Mouse (Mus musculus) erythroblast, embryonic 14.5 days (primary cell): Measurements from ENCODE around the gene Cdc27. TPM values are rescaled to one million over a fixed set of nuclear protein-coding genes. Genes with fewer than 3 reads are reported as not detected.

Source experiments
- H3K27me3 ChIP-seq: 2 replicates; pipeline ENCODE4 v1.6.1; 2012; ENCODE audit warnings: inconsistent platforms; ENCODE audit not compliant: control insufficient read depth
- H3K36me3 ChIP-seq: 2 replicates; pipeline ENCODE4 v1.6.1; 2012; ENCODE audit warnings: mild to moderate bottlenecking, inconsistent platforms; ENCODE audit not compliant: control insufficient read depth
- H3K4me1 ChIP-seq: 2 replicates; pipeline ENCODE4 v1.6.1; 2012; ENCODE audit warnings: inconsistent platforms; ENCODE audit not compliant: control insufficient read depth
- H3K4me3 ChIP-seq: replicated peaks from 2 replicates; pipeline ENCODE3; 2012; ENCODE audit warnings: moderate library complexity, mild to moderate bottlenecking, inconsistent platforms
- H3K9me3 ChIP-seq: 2 replicates; pipeline ENCODE4 v1.6.1; 2012; ENCODE audit warnings: low read length, inconsistent platforms, mixed read lengths; ENCODE audit not compliant: control insufficient read depth
- GATA1 ChIP-seq: IDR thresholded peaks from 2 replicates; pipeline ENCODE4 v1.6.1; 2012; ENCODE audit warnings: low read length, inconsistent platforms, mixed read lengths
- TAL1 ChIP-seq: IDR thresholded peaks from 3 replicates; pipeline ENCODE4 v1.6.1; 2012; ENCODE audit warnings: low read length, inconsistent platforms, mixed read lengths
- polyA plus RNA-seq: library from polyadenylated mRNA; stranded (reverse); fragments of >175 nt; gene quantifications from 2 replicates; pipeline ENCODE4 v1.2.3, GENCODE M21; 2012

Cdc27 gene
- 0.48 and 0.69 TPM in 2 replicates for polyA plus RNA-seq

DNA sequence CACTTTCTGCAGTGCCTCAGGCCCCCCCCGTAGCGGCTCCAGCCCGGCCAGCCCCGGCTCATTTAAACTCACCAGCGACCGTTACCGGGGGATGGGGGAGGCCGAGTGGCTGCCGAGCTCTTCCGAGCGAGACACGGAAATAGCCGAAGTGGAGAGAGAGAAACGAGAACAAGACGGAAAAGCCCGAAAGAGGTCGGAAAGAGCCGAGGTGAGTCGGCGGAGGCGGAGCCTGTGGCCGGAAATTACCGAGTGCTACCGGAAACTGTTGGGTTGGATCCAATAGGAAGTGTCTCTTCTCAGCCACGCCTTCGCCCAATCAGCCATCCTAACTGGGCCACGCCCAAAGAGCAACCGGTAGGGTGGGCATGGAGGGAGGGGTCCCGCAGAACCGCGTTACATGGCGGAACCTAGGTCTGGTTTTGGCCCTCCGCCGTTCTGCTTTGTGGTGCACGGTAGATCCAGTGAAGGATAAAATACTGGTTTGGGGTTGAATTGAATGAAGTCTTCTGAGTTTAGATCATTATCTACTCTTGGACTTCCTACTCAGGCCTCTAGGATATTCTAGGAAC is at the start of gene Cdc27, which contains the start of gene Myl4:
Gene Cdc27, minus strand, starts transcription at position 215 of the 569 bp plus-strand sequence.
Gene Myl4, plus strand, starts transcription at position 258 of the 569 bp plus-strand sequence.
- peak within 1 kb of the TSS; percentile 100 for H3K4me3 ChIP-seq
- H3K9me3 ChIP-seq = no peaks in the 10 kb centered on the region
- no peaks in the 10 kb centered on the region for H3K27me3 ChIP-seq
- peaks cover 23% of the 10 kb centered on the region for H3K36me3 ChIP-seq
- H3K4me1 ChIP-seq = peaks cover 42% of the 10 kb centered on the region
- TF ChIP-seq TAL1 (no peak), GATA1 (peak; percentile 63)

DNA sequence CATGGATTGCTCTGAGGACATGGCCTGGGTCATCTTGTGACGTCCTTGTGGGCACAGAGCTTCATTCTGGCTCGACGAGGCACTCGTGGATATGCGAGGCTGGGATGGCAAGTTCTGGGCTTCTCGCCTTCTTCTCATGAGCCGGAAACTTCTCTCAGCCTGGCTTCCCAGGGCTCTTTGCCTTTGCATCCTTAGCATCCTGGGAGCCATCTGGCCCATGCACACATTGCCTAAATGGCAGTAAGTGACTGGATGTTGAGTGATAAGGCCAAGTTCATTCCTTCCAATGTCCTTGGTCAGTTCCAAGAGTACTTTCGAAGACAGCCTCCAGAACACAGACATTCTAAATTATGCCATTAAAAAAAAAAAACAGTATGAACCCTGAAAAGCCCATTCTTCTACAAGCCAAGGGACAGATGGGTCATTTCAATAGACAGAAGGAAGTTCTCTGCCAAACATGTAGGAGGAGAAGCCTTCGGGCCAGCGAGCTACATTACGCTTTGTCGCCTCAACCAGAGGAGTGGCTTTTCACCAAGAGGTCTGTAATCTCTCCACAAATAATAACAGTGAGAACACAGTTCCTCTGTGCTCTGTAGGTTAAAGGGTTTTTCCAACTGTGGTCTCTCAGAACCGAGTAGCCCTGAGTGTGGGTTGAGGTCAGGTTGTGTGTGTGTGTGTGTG is 49.0 kb upstream of the Cdc27 start:
- H3K9me3 ChIP-seq = no peaks in the 10 kb centered on the region
- H3K4me1 ChIP-seq = no peaks in the 10 kb centered on the region
- no peak for TF ChIP-seq TAL1
- TF ChIP-seq GATA1 = 0 out of 2 replicates have a peak, but pooled peaks have one; percentile 18
- H3K36me3 ChIP-seq = no peaks in the 10 kb centered on the region
- H3K27me3 ChIP-seq = peaks cover 11% of the 10 kb centered on the region
- no peak overlapping the region for H3K4me3 ChIP-seq

DNA sequence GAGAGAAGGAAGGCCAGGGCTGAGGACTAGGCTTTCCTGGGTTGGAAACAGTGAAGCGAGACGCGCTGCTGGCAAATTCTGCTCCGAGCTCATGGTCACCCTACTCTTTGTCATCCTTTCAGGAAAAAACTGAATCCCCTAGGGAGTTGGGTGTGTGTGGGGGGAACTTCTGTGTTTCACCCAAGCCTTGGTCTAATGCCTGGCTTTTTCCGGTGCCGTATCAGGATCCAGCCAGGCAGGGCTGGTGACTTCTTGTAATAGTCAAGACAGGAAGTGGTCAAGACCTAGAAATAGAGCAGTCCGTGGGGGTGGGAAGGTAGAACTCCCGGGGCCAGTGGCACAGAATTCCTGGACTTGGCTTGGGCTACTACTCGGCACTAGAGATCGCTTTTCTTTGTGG is 45.9 kb upstream of the Cdc27 start:
- Histone ChIP-seq H3K9me3 (no peaks in the 10 kb centered on the region), H3K4me3 (no peak overlapping the region), H3K27me3 (peaks cover 8% of the 10 kb centered on the region), H3K36me3 (no peaks in the 10 kb centered on the region), H3K4me1 (no peaks in the 10 kb centered on the region)
- TF ChIP-seq TAL1 (no peak), GATA1 (no peak)

- H3K36me3 ChIP-seq = no peaks in the 10 kb centered on the region
- H3K27me3 ChIP-seq = peaks cover 8% of the 10 kb centered on the region
- no peak for TF ChIP-seq TAL1
- TF ChIP-seq GATA1 = no peak
- no peak overlapping the region for H3K4me3 ChIP-seq
- no peaks in the 10 kb centered on the region for H3K4me1 ChIP-seq
- H3K9me3 ChIP-seq = no peaks in the 10 kb centered on the region
These were observed 41.8 kb upstream of the Cdc27 start for GRCm38 (mm10) chr11:104592066-104592835.

DNA sequence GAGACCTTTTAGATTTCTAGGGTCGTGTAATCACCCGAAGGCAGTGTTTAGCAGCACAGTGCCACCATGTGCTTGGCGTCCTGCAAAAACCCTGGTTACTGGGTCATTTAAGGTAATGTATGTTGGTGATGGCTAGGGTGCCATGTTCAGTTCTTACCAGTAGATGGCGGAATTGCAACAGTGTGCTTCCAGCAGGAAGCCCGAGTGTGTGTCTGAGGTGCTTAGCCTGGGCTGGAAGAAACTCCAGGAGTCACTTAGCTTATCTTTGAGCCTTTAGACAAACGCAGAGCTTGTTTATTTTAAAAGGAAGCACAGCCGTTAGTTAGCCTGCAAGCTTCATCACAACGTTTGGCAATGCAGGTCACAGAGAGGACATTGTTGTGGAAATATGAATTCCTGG is 39.7 kb upstream of the Cdc27 start:
- Histone ChIP-seq H3K4me1 (no peaks in the 10 kb centered on the region), H3K9me3 (no peaks in the 10 kb centered on the region), H3K36me3 (no peaks in the 10 kb centered on the region), H3K27me3 (no peaks in the 10 kb centered on the region), H3K4me3 (no peak overlapping the region)
- TF ChIP-seq TAL1 (no peak), GATA1 (no peak)

DNA sequence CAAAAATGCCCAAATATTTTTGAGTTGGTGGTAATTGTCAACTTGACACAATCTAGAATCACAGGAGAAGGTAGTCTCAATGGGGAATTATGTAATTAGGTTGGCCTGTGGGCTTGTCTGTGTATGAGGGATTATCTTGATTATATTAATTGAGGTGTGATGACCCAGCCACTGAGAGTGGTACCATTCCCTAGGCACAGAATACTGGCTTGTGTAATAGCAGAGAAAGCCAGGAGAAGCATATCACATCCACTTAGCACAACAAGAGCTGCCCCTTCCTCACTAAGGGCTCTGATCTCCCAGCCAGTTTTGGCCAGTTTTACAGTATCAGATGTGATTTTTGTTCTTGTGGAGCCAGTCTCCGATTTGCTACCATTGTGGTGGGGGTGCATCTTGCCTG is 39.1 kb upstream of the Cdc27 start:
- H3K9me3 ChIP-seq = no peaks in the 10 kb centered on the region
- H3K27me3 ChIP-seq = no peaks in the 10 kb centered on the region
- H3K36me3 ChIP-seq = no peaks in the 10 kb centered on the region
- no peak overlapping the region for H3K4me3 ChIP-seq
- no peaks in the 10 kb centered on the region for H3K4me1 ChIP-seq
- TF ChIP-seq GATA1 = no peak
- no peak for TF ChIP-seq TAL1

DNA sequence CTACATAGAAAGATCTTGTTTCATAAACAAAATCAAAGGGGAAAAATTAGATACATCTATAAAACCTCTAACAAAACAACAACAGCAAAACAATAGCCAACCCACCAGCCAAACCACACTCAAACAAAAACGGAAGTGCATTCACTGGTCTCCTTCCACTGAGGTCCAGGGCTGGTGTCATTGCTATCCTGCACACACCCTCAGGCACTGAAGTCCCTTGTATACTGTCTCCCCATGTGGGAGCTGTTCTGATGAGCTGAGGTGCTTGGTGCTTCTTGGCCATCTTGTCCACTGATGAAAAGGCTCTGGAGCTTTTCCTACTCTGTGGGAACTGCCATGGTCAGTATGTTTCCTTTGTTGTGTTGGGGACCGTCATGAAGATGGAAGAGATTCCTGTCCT is 38.1 kb upstream of the Cdc27 start:
- Histone ChIP-seq H3K36me3 (no peaks in the 10 kb centered on the region), H3K4me3 (no peak overlapping the region), H3K4me1 (no peaks in the 10 kb centered on the region), H3K9me3 (no peaks in the 10 kb centered on the region), H3K27me3 (0 out of 2 replicates have a peak, but pooled peaks cover 2% of the 10 kb centered on the region)
- TF ChIP-seq TAL1 = no peak
- no peak for TF ChIP-seq GATA1

- H3K36me3 ChIP-seq = no peaks in the 10 kb centered on the region
- no peaks in the 10 kb centered on the region for H3K9me3 ChIP-seq
These were observed 37.5 kb upstream of the Cdc27 start for GRCm38 (mm10) chr11:104587904-104588303.

GRCm38 (mm10) chr11:104585495-104585894 is 35.1 kb upstream of the Cdc27 start:
- Histone ChIP-seq H3K9me3 (no peaks in the 10 kb centered on the region), H3K36me3 (no peaks in the 10 kb centered on the region), H3K4me1 (no peaks in the 10 kb centered on the region), H3K4me3 (no peak overlapping the region), H3K27me3 (peaks cover 28% of the 10 kb centered on the region)
- TF ChIP-seq GATA1 (no peak), TAL1 (no peak)

More at GRCm38 (mm10) chr11:104587904-104588303, 37.5 kb upstream of the Cdc27 start:
- TF ChIP-seq TAL1 = no peak
- no peak for TF ChIP-seq GATA1
- Histone ChIP-seq H3K4me3 (no peak overlapping the region), H3K4me1 (no peaks in the 10 kb centered on the region), H3K27me3 (peaks cover 6% of the 10 kb centered on the region)
